Mouse (Mus musculus) ES-E14 (cell line): ENCODE results near the gene Ttll12. TPM values are rescaled to one million over a fixed set of nuclear protein-coding genes. Genes with fewer than 3 reads are reported as not detected.

Experiments
- DNase-seq: peaks from one replicate; pipeline ENCODE4 v3.0.0-alpha.2; 2013; ENCODE audit warnings: low read depth, low spot score
- H3K27ac ChIP-seq: 2 replicates; pipeline ENCODE4 v1.5.1; 2012; ENCODE audit warnings: low read depth, mild to moderate bottlenecking, low read length, moderate library complexity, mixed read lengths; ENCODE audit not compliant: poor library complexity, insufficient read depth, severe bottlenecking
- H3K36me3 ChIP-seq: 2 replicates; pipeline ENCODE4 v1.6.1; 2012; ENCODE audit warnings: mild to moderate bottlenecking, low read length, moderate library complexity, mixed read lengths; ENCODE audit not compliant: control insufficient read depth, poor library complexity, insufficient read depth, severe bottlenecking
- H3K4me1 ChIP-seq, 2 experiments: fragments of 150-350 bp in 1 of 2; sonication (generic) in 1 of 2; 2 replicates each; pipeline ENCODE4 v1.6.1; 2012; ENCODE audit warnings: low read length in 2 of 2, mild to moderate bottlenecking in 1 of 2, mixed read lengths in 1 of 2; ENCODE audit not compliant: control insufficient read depth in 2 of 2, insufficient read depth in 2 of 2, poor library complexity in 1 of 2
- H3K4me3 ChIP-seq, 2 experiments: fragments of 150-350 bp in 1 of 2; sonication (generic) in 1 of 2; 2 replicates each; pipeline ENCODE4 v1.5.1; 2012; ENCODE audit warnings: low read length in 2 of 2, low read depth in 1 of 2, mild to moderate bottlenecking in 1 of 2, mixed read lengths in 1 of 2; ENCODE audit not compliant: insufficient read depth in 1 of 2, poor library complexity in 1 of 2, severe bottlenecking in 1 of 2
- H3K9ac ChIP-seq: 2 replicates; pipeline ENCODE4 v1.6.1; 2012; ENCODE audit warnings: low read depth, mild to moderate bottlenecking, low read length, mixed read lengths; ENCODE audit not compliant: poor library complexity, insufficient read depth, severe bottlenecking
- H3K9me3 ChIP-seq: fragments of 150-350 bp; sonication (generic); 2 replicates; pipeline ENCODE4 v1.6.1; 2012; ENCODE audit warnings: low read depth, mild to moderate bottlenecking, low read length; ENCODE audit not compliant: control insufficient read depth, insufficient read depth
- CHD2 ChIP-seq: IDR thresholded peaks from 2 replicates; pipeline ENCODE4 v1.6.1; 2014; ENCODE audit warnings: mild to moderate bottlenecking, low read depth, low read length, inconsistent platforms
- HCFC1 ChIP-seq: IDR thresholded peaks from 2 replicates; pipeline ENCODE4 v1.6.1; 2012; ENCODE audit warnings: low read length, inconsistent platforms, borderline replicate concordance; ENCODE audit not compliant: insufficient read depth
- MAFK ChIP-seq: IDR thresholded peaks from 2 replicates; pipeline ENCODE4 v1.6.1; 2014; ENCODE audit warnings: mild to moderate bottlenecking, low read depth, low read length, inconsistent platforms; ENCODE audit not compliant: insufficient read depth
- ZC3H11A ChIP-seq: IDR thresholded peaks from 2 replicates; pipeline ENCODE4 v1.6.1; 2012; ENCODE audit warnings: low read depth, mild to moderate bottlenecking, inconsistent platforms, low read length, borderline replicate concordance
- ZNF384 ChIP-seq: IDR thresholded peaks from 2 replicates; pipeline ENCODE4 v1.6.1; 2012; ENCODE audit warnings: low read depth, low read length, inconsistent platforms
- in situ Hi-C, 2 experiments: fragments of 600-800 bp; cut with MboI; formaldehyde crosslinking; loops; one replicate each; pipeline ENCODE4 v1.15.1; 2025; ENCODE audit warnings: low sequenced_read_pairs in 2 of 2, inconsistent platforms in 1 of 2; ENCODE audit not compliant: unreplicated experiment in 2 of 2
- total RNA-seq: library from RNA; depleted of rRNA; stranded (reverse); fragments of 300-350 nt; gene quantifications from 2 replicates; pipeline ENCODE4 v1.2.3, GENCODE M21; 2012

Gene Ttll12
- total RNA-seq, 1 experiment = 45.5 TPM

DNA sequence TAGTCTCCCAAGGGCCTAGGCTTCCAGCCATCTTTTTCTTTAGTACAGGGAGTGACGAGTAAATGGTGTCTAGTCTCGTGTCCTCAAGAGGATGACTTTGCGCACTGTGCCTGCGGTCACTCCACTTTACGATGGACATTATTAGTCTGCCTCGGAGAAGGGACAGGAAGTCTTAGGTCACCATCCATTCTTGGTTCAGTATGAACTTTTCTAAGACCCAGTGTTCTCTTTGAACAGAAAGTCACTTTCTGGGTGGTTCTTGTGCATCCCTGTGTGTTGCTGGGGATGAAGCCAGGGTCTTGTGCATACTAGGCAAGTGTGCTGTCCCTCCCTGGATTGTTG, 59.1 kb downstream of the Ttll12 start:
- in situ Hi-C loops = no loop called here
- DNase-seq = no peak
- Histone ChIP-seq H3K9me3 (no peaks in the 10 kb centered on the region), H3K9ac (no peak overlapping the region), H3K4me1 (peaks cover 7 to 28% of the 10 kb centered on the region in 2 experiments; a peak in 3 of 4 replicates), H3K27ac (no peak overlapping the region), H3K4me3 (no peak overlapping the region), H3K36me3 (no peaks in the 10 kb centered on the region)
- no peak for TF ChIP-seq CHD2
- TF ChIP-seq ZC3H11A = no peak
- no peak for TF ChIP-seq MAFK
- TF ChIP-seq HCFC1 = no peak
- no peak for TF ChIP-seq ZNF384

DNA sequence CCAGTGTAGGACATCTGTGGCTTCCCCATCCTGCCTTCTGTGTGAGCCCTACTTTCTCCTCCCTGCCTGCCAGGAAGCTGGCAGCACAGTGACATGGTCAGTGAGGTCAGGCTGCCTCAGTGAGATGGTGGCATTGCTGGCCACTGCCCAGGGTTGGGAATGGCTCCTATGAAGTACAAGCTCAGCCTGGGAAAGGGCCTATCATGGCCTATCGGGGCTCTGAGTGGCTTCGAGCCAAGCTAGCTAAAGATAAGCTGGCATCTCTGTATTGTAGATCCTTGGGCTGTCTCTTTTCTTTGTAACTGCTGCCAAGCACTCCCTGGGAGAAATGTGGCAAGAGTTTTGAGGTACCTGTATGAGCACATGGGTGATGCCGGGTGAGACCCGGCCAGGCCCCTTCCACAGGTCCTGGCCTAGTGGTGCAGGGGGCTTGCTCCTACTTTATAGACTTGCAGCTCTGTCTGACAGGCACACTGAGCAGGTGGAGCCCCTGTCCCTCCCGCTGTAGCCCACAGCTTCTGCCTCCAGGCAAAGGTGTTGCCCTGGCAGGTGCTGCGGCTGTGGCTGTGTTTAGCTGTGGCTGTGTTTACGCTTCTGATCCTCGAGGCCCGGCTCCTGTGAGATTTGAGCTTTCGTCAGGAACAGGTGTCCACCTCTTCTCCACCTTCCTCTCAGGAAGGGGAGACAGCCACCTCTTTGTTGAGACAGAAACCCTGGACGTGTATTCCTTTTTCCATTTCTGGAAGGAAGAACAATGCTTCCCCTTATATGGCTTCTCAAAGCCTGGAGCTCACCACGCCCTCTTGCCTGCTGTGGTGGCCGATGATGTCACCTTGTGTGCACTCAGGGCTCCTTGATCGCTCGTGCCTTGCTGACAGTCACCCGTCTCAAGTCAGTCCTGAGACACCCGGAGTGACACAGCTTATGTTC, 59.7 kb downstream of the Ttll12 start:
- H3K4me1 ChIP-seq = peaks cover 7 to 30% of the 10 kb centered on the region in 2 experiments; a peak in 3 of 4 replicates
- TF ChIP-seq ZC3H11A (no peak), CHD2 (no peak), HCFC1 (no peak), MAFK (no peak), ZNF384 (no peak)
- H3K9ac ChIP-seq = no peak overlapping the region
- H3K9me3 ChIP-seq = no peaks in the 10 kb centered on the region
- in situ Hi-C loops = no loop called here
- H3K36me3 ChIP-seq = no peaks in the 10 kb centered on the region; the same call in 1 of the 2 replicates
- H3K27ac ChIP-seq = no peak overlapping the region; the same call in 1 of the 2 replicates
- DNase-seq = no peak
- H3K4me3 ChIP-seq = no peak overlapping the region

DNA sequence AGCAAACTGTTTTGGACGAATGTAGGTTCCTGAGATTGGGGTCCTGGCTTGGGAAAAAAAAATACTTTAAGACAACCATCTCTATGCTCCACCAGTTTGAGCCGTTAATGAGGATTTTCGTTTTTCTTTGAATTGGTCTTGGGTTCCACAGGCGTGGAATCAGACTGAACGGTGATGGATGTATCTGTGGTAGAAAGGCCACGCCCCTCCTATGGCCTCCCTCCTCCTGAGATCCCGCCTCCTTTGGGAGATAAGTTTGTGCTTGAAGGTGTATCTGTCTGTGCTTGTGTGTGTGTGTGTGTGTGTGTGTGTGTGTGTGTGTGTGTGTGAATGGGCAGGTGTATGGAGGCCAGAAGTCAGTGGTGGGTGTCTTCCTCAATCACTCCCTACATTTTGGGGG, 62.4 kb downstream of the Ttll12 start:
- Histone ChIP-seq H3K4me3 (no peak overlapping the region), H3K9me3 (no peaks in the 10 kb centered on the region), H3K36me3 (no peaks in the 10 kb centered on the region; the same call in 1 of the 2 replicates), H3K4me1 (peaks cover 10 to 31% of the 10 kb centered on the region in 2 experiments), H3K9ac (no peak overlapping the region), H3K27ac (peak overlapping the region; percentile 6; the same call in 1 of the 2 replicates)
- no peak for DNase-seq
- TF ChIP-seq ZNF384 (no peak), CHD2 (no peak), ZC3H11A (no peak), HCFC1 (no peak), MAFK (no peak)
- in situ Hi-C loops = no loop called here

DNA sequence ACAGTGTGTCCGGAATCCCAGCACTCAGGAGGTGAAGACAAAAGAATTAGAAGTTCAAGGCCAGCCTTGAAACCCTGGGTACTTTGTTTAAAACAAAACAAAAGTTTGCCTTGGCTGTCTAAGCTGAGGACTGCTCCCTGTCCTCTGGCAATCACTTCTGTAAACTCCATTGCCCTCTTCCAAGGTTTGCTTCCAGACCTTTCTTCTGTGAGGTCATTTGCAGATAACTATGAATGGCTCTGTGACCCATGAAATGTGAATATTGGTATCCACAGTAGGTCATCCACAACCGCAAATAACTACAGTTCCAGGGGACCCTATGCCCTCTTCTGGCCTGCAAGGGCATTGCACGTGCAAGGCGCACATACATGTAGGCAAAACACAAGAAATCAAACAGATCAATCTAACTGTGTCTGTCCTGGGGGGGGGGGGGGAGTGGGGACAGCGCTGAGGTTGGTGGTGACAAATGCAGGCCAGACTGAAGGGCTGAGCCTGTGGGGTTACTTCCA, 62.9 kb downstream of the Ttll12 start:
- Histone ChIP-seq H3K9ac (no peak overlapping the region), H3K36me3 (no peaks in the 10 kb centered on the region; the same call in 1 of the 2 replicates), H3K27ac (peak overlapping the region; percentile 7; the same call in 1 of the 2 replicates), H3K9me3 (no peaks in the 10 kb centered on the region), H3K4me1 (peaks cover 10 to 31% of the 10 kb centered on the region in 2 experiments), H3K4me3 (no peak overlapping the region)
- no peak for DNase-seq
- TF ChIP-seq ZC3H11A = no peak
- TF ChIP-seq CHD2 = no peak
- TF ChIP-seq HCFC1 = no peak
- TF ChIP-seq MAFK = no peak
- TF ChIP-seq ZNF384 = no peak
- in situ Hi-C loops = no loop called here
